Mouse (Mus musculus): Measurements from ENCODE around the gene Gm34302.
"Not testable (repeated sequence)": the region's sequence is repeated elsewhere in the genome, so short reads cannot be mapped to it uniquely, and the experiment has no call there.

The Gm34302 gene

DNA sequence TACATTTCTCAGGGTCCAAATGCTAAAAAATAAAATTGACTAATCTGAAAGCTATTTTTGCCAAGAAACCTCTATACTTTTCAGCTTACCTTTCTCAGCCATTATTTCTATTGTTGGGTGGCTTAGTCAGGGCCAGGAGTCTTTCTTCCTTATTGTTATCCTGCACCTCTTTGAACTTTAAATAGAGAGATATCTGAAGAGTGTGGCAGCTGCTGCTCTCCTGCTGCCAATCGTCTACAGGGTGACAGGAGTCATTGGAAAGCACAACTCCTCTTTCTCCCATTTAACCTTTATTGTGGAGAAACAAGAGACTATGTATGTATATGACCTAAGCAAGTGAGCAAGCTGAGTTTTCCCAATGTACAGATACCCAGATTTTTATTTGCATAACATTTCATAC lies at the start of gene Gm34302:
Gene Gm34302, minus strand, starts transcription at position 154 of the 400 bp plus-strand sequence.
- DNase-seq (ENCODE audit: low spot score) = no peak

DNA sequence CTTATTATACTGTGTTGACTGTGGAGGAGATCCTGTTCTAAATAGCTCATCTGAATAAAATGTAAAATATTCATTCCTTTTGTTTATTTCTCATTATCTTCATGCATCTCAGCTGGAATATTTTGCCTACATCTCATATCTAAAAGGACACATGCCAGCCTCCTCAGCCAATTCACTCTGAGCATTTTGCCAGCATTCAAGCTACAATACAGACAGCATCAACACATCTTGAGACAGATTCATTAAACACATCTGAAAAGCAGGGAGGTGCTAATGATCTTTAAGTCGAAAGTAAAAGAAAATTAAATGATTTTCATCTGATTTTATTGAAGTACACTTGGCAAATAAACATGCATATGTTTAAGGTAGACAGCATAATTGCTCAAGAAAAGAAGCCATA lies 48.2 kb upstream of the Gm34302 start:
- no peak for DNase-seq (ENCODE audit: low spot score)

DNA sequence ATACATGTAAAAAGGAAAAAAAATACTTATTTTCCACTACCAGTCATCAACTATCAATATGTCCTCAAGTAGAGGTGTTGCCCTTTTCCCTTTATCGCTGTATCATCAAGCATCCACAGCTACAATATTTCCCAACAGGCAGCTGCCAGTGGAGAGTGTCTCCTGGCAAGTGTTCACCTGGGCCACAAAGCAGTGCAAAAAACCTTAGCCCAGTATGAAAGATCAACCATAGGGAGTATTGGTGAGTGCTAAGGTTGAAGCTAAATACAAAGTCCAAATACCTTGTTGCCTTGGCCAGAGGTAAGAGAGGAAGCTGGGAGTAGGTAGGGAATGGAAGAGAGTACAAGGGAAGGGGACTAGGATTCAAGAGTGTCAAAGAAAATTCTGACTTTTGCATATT lies 34.0 kb upstream of the Gm34302 start:
- DNase-seq (ENCODE audit: low spot score) = no peak

DNA sequence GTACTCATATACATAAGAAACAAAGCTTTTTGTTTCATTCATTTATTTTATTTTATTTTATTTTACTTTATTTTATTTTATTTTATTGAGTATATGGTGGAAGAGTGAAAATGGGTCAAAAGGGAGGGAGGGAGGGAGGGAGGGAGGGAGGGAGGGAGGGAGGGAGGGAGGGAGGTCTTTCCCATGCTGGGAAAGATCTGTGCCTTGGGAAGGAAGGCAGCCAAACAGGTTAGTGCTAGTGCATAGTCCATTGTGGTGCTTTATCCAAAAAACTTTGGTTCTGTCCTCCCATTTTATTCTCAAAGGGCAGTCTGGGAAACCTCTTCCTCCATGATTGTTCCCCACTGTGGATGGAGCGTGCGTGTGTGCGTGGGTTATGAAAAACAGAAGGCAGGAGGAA lies 32.6 kb upstream of the Gm34302 start:
- not testable (repeated sequence) for DNase-seq (ENCODE audit: low spot score)

DNA sequence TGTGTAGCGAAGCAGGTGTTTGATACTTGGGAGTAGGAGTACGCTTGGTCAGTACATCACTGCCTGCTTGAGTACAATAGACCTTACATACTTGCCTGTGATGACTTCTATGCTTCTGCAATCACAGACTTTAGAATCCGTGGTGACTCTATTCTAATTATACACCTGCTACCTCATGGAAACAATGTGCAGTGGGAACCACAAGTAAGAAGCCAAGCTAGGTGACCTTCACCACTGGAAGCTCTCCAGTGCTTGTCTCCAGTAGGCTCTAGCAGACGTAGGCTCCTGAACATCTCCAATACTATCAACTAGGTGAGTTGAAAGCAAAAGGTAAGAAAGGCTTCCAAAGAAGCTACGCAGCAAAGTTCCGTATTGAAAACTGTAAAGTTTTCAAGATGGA lies 27.6 kb upstream of the Gm34302 start:
- no peak for DNase-seq (ENCODE audit: low spot score)

DNA sequence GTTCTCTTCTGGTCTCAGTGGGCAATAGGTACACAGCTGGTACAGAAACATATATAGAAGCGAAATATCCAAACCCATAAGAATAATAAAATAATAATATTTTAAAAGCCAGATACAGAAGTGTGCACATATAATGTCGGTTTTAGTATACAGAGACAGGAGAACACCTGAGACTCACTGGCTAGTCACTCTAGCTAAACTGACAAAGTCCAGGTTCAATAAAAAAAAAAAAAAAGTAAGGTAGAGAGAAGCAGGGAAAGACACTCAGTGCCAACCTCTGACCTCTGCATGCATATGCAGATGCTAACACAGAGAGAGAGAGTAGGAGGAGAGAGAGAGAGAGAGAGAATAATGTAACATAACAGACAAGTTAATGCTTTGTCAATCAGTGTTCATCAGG lies 25.8 kb upstream of the Gm34302 start:
- DNase-seq (ENCODE audit: low spot score) = no peak

DNA sequence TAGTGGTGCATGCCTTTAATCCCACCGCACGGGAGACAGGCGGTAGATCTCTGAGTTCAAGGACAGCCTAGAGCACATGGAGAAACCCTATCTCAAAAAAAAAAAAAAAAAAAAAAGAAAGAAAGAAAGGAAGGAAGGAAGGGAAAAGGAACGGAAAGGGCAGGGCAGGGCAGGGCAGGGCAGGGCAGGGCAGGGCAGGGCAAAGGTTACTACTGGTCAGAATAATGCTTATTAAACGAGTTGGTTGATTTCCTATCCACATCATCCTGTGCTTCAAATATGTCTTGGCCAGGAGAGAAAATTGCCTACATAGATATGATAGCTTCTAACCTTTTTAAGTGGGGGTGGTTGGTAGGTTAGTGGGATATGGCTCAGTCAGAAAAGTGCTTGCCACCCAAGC lies 25.2 kb upstream of the Gm34302 start:
- DNase-seq (ENCODE audit: low spot score) = no peak

DNA sequence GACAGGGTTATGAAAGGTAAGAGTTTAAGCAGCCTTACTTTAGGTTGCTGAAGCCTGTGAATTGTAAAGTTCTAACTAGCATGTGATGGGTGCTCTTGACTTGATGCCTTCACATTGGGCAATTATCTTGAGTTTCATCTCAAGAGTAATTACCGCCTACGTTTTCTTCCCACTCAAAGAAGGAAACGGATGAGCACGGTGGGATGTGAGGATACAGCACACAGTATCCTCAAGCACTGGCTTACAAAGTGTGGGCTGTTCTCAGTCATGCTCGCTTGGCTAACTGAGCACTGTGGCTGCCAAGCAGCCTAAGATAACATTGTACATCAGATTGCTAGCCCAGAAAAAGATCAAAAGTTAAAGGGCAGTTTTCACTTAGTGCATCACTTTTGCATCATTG lies 20.8 kb upstream of the Gm34302 start:
- no peak for DNase-seq (ENCODE audit: low spot score)

DNA sequence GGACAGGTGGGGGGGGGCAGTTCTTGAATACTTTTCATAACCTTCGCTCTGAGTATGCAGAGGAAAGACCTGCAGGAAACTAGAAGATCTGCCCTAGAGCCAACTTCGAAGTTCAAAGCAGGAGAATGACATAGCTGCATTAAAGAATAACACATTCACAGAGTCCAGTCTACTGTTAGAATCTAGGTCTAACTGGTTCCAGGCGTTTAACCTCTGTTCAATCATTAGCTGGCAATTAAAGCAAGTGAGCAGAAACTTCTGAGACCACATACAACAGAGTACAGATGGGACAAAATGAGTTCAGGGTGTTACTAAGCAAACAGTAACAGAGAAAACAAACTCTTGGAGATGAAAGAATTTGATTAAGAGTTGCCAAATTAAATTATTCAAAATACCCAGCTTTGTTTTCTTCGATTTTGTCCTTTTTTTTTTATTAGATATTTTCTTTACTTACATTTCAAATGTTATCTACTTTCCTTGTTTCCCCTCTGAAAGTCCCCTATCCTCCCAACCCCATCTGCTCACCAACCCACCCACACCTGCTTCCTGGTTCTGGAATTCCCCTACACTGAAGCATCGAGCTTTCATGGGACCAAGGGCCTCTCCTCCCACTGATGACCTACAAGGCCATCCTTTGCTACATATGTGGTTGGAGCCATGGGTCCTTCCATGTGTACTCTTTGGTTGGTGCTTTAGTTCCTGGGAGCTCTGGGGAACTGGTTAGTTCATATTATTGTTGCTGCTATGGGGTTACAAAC lies 11.1 kb upstream of the Gm34302 start:
- DNase-seq (ENCODE audit: low spot score) = no peak

DNA sequence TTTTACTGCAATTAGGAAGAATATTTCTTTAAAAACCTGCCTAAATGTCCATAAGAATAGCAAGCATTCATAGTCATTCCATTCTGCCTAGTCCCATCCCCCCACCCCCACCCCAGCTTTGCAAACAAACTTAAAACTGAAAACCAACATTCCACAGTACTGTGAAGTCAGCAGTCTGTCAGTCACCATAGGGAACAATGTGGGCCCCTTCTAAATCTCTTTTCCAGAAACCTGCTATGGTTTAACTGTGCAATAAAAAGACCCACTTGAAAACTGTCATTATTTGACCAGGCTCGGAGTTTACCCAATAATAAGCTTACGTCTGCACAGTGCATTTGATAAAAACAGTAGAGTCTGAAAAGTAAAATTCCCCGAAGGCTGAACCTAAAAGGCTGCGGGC lies 9.9 kb upstream of the Gm34302 start:
- no peak for DNase-seq (ENCODE audit: low spot score)

DNA sequence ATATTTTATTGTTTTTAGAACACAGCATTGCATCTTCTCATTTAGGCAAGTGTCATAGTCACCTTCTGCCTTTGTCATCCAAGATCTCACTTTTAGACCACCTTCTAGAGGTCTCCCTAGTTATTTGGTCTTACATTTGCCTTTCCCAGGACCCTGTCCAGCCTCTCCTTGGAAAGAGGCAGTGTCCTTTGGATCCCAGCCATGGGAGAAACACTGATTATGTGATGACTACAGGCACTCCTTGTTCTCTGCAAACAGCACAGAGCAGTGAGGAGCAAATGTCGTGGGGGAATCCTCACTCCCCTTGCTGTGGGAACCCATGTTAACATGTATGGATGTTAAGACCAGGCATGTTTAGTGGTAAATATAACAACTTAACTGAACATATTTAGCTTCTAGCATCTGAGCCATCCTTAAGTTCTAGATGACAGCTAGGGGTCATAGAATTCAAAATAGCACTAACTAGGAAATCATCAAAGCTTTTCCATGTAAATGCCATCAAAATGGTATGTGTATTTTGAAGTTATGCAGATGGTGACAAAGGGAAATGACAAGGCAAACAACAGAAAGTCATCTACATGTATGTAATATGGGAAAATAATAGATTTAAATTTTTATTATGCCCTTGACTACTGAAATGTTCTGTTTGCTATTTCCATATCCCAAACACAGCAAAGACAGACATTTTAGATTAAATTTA lies 43.1 kb downstream of the Gm34302 start:
- DNase-seq (ENCODE audit: low spot score) = no peak

DNA sequence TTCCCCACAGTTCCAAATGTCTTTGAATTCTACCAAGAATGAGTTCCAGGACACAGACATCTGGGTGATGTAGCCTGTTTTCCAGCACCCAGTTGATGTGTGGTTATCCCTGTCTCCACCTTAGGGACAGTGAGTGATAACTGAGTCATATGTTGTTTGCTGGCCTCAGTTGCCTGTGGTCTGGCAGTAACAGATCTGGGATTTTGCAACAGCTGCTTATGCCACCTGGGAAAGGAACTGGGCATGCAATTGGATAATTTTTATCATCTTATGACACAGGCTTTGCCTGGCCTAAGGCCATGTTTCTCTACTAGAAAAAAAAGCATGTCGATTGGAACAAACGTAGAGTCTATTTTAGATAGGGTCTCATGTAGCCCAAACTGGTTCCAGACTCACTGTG lies 43.9 kb downstream of the Gm34302 start:
- DNase-seq (ENCODE audit: low spot score) = no peak

DNA sequence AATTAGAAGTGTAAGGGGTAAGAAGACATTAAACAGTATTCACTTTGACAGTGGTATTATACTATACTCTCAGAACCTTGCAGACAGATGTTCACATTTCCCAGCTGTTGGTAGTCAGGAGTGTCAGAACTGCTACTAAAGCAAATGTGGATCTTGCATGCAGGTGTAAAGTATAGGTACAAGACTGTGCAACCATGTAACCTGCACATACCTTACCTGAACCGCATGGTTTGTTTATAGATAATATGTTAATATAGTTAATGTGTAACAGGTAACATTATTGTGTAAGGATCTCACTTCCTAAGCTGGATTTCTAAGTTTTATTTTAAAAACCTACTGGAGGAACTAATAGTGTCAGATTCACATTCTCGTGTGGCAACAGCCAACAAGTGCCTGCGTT lies 44.8 kb downstream of the Gm34302 start:
- no peak for DNase-seq (ENCODE audit: low spot score)
